Mouse (Mus musculus) B cell, adult 2 months (primary cell): ENCODE results near the gene Cyp2c39.
"Not testable (repeated sequence)": the region's sequence is repeated elsewhere in the genome, so short reads cannot be mapped to it uniquely, and the experiment has no call there.

ENCODE experiments used
- DNase-seq, 2 experiments: peaks; one replicate each; pipeline ENCODE4 v3.0.0; 2022

The Cyp2c39 gene

GRCm38 (mm10) chr19:39510534-39510933 is at the start of gene Cyp2c39:
Cyp2c39 (plus strand) TSS chr19:39510862.
- DNase-seq, result no peak

- DNase-seq, result no peak
Measured at GRCm38 (mm10) chr19:39462941-39463340, 47.7 kb upstream of the Cyp2c39 start, which contains the start of gene Cyp2c38. Cyp2c38 (minus strand) TSS chr19:39463075.

- no peak for DNase-seq
Measured at GRCm38 (mm10) chr19:39463923-39464322, 46.7 kb upstream of the Cyp2c39 start.

- not testable (repeated sequence) for DNase-seq
Measured at GRCm38 (mm10) chr19:39483961-39484360, 26.7 kb upstream of the Cyp2c39 start.

- DNase-seq, result no peak
Measured at GRCm38 (mm10) chr19:39506341-39506740, 4.3 kb upstream of the Cyp2c39 start.

- DNase-seq, result no peak
Measured at GRCm38 (mm10) chr19:39509533-39509932, 1.1 kb upstream of the Cyp2c39 start.
